Mouse (Mus musculus): ENCODE results near the gene Slc12a8.

Gene Slc12a8

DNA sequence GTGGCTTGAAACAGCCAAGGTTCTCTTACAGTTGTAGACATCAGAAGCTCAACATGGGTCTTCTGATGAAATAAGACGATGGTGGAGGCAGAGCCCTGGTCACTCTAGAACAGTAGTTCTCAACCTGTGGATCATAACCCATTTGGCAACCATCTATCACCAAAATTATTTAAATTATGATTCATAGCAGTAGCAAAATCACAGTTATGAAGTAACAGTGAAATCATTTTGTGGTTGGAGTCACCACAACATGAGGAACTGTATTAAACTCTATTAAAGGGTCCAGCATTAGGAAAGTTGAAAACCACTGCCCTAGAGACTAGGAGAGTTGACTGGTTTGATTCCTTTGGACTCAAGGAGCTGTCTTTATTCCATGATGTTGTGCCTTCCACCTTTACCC, 151.9 kb downstream of the Slc12a8 start:
- DNase-seq (ENCODE audit: extremely low read depth, insufficient read length, low spot score), result peak; percentile 40

GRCm38 (mm10) chr16:33670340-33670739, 153.2 kb downstream of the Slc12a8 start:
- peak; percentile 63 for DNase-seq (ENCODE audit: extremely low read depth, insufficient read length, low spot score)

GRCm38 (mm10) chr16:33670933-33671332, 153.8 kb downstream of the Slc12a8 start:
- DNase-seq (ENCODE audit: extremely low read depth, insufficient read length, low spot score), result no peak

DNA sequence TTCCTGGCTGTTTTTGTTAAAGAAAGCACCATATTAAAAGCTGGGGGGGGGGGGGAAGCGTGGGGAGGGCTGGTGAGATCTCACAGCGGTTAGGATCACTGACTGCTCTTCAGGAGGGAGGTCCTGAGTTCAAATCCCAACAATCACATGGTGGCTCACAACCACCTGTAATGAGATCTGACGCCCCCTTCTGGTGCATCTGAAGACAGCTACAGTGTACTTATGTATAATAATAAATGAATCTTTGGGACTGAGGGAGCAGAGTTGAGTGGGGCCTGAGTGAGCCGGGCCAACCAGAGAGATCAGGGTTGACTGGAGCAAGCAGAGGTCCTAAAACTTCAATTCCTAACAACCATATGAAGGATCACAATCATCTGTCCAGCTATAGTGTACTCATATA, 155.1 kb downstream of the Slc12a8 start:
- no peak for DNase-seq (ENCODE audit: extremely low read depth, insufficient read length, low spot score)

DNA sequence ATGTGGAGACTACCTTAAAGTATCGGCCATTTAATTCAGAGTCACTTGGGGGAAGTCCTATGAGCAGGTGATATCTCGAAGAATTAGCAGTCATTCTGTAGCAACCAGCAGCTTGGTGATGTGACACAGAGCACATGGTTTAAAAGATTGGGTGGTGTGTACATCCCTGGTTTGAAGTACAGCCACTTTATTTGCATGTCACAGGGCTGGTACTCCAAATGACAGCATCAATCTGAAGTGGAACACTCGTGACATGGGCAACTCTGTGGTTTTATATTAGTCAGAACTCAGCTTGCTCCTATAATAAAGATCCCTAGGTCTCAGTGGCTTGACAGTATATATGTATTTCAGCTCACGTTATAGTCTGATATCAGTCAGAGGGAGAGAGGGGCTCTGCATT, 155.5 kb downstream of the Slc12a8 start:
- DNase-seq (ENCODE audit: extremely low read depth, insufficient read length, low spot score), result no peak

GRCm38 (mm10) chr16:33673530-33674109, 156.5 kb downstream of the Slc12a8 start:
- no peak for DNase-seq (ENCODE audit: extremely low read depth, insufficient read length, low spot score)

- DNase-seq (ENCODE audit: extremely low read depth, insufficient read length, low spot score), result peak; percentile 29
Observed at GRCm38 (mm10) chr16:33675151-33675847, 158.2 kb downstream of the Slc12a8 start.

DNA sequence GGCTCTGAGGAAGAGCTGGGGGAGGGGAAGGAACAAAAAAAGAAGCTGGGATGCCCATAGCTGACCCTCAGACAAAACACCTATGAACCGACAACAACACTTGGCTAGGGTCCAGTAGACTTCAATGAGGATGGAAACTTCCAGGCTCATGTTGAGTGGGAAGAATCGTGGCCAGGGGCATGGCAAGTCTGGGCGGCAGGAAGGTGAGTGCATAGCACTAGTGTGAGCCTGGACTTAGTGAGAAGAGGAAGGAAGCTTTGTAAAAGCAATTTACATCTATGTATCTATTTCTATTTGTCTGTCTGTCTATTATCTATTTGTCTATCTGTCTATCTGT, 158.7 kb downstream of the Slc12a8 start:
- DNase-seq (ENCODE audit: extremely low read depth, insufficient read length, low spot score), result no peak

DNA sequence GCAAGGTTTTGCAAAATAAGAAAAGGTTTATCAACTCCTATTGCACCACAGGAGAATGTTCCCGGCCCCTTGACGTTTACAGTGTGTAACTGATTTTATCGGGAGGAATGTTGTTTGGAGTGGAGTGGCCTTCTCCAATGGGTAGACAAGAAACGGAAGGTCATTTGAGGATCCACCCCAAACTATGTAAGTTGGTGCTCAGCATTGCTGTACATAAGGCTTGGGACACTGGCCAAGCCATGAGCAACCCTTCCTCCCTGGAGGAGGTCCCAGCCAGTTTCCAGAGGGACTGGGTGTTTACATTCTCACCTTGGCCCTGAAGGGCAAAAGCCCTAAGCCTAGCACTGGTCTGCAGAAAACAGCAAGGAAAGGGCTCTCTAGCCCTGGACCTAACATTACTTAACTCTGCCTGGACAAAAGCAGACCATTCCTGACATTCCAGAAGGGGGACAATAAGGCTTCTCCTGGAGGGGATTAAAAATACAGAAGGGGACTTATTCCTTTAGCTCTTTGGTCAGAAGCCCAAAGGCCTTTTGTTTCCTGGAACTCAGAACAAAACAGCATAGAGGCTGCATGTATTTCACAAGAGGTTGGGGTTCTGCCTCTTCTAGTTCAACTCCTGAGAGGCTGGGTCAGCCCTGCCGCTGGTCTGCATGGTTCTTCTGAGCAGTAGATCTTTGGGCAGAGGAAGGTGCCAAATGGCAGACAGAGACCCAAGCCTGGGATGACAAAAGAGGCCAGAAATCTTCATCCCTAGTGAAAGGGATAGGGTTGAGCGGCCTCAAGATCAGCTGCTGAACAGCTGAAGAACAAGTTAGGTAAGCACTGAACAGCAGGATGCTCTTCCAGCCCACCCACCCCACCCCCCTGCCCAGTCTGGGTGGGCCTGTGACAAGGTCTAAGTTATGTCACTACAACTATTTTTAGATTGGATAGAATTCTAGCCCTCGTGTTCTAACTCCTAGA, 159.5 kb downstream of the Slc12a8 start:
- DNase-seq (ENCODE audit: extremely low read depth, insufficient read length, low spot score), result peak; percentile 71

GRCm38 (mm10) chr16:33677313-33677690, 160.2 kb downstream of the Slc12a8 start:
- no peak for DNase-seq (ENCODE audit: extremely low read depth, insufficient read length, low spot score)

- no peak for DNase-seq (ENCODE audit: extremely low read depth, insufficient read length, low spot score)
Observed at GRCm38 (mm10) chr16:33677901-33678300, 160.8 kb downstream of the Slc12a8 start.

DNA sequence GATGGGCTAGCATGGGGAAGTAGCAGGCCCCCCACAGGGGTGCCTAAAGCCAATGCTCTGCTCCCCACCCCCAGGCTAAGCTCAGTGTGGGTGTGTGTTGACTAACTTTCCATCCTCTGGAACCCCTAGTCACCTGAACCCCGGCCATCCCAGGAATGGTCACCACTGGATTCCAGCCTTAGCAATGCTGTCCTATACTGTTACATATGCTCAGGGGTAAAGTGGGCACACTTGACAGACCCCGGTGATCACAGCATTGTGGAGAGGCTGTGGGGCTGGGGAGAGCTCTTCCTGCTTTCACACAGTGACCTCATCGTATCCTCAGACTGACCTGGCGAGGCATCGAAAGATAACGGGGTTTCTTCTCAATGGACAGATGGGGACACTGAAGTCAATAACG, 163.1 kb downstream of the Slc12a8 start:
- DNase-seq (ENCODE audit: extremely low read depth, insufficient read length, low spot score), result no peak

- DNase-seq (ENCODE audit: extremely low read depth, insufficient read length, low spot score), result no peak
Observed at GRCm38 (mm10) chr16:33680816-33681215, 163.7 kb downstream of the Slc12a8 start.

DNA sequence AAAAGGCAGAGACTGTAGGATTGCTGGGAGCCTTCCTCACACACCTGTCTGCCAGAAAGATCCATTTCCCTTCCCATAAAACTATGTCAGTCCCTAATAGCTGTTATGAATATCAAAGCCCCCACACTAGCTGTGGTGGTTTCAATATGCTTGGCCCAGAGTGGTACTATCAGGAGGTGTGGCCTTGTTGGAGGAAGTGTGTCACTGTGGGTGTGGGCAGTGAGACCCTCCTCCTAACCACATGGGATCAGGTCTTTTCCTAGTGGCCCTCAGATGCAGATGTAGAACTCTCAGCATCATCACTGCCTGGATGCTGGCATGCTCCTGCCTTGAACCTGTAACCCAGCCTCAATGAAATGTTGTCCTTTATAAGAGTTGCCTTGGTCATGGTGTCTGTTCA, 164.5 kb downstream of the Slc12a8 start:
- no peak for DNase-seq (ENCODE audit: extremely low read depth, insufficient read length, low spot score)

- DNase-seq (ENCODE audit: extremely low read depth, insufficient read length, low spot score), result no peak
Observed at GRCm38 (mm10) chr16:33682651-33683050, 165.5 kb downstream of the Slc12a8 start.

- DNase-seq (ENCODE audit: extremely low read depth, insufficient read length, low spot score), result no peak
Observed at GRCm38 (mm10) chr16:33683206-33684161, 166.4 kb downstream of the Slc12a8 start.

GRCm38 (mm10) chr16:33684162-33684702, 167.1 kb downstream of the Slc12a8 start, which contains the start of gene Heg1:
TSS of gene Heg1 (plus strand) at chr16:33684370.
- DNase-seq (ENCODE audit: extremely low read depth, insufficient read length, low spot score), result peak; percentile 79

DNA sequence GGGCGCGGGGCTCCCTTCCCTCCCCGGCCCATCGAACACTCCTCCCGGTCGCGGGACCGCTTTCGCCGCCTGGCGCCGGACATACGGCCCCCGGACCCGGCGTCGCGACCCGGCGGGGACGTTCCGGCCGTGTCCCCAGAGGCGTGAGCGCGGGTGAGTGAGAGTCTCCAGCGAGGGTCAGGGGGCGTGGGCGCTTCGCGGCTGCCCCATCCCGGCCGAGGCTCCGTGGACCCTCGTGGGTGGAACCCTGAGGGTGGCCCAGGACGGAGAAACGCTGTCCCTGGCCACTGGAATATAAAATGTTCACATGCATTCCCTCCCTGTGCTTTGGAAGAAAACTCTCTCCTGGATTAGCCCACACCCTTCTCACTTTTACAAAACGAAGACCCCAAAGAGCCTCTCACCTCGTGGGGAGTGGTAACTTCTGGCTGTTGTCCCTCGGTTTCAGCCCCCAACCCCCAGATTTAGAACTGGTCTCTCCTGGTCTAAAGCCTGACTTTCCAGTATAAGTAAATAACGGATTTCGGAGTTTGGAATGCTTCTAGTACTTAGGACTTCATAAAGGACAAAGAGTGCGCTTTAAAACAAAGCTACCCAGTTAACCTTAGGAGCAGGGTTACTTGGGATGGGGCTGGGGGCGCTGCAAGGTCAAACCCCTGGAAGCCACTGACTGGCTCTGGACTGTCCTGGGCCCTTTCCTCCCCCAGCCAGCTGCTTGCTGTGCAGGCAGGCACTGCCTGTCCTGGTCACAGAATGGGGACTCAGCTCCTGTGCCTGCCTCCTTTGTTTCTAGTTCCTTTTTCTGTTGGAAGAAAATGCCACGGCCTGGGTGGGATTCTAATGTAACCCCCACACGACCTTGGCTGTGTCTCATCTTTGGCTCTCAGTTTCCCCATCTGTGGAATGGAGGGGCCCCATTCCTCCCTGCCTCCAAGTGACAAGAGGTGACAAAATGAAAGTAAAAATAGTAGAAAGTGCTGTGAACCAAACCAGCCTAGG, 167.9 kb downstream of the Slc12a8 start:
- peak; percentile 69 for DNase-seq (ENCODE audit: extremely low read depth, insufficient read length, low spot score)

GRCm38 (mm10) chr16:33686056-33686455, 168.9 kb downstream of the Slc12a8 start:
- no peak for DNase-seq (ENCODE audit: extremely low read depth, insufficient read length, low spot score)
